Mouse (Mus musculus) thymus, postnatal 4 days (tissue): ENCODE measurements around the gene Appl2.
A peak's percentile ranks its signal among the peaks of the same experiment; 100 is the strongest.

ENCODE experiments used
- DNase-seq: peaks from one replicate; pipeline ENCODE4 v3.0.0; 2021

The Appl2 gene

DNA sequence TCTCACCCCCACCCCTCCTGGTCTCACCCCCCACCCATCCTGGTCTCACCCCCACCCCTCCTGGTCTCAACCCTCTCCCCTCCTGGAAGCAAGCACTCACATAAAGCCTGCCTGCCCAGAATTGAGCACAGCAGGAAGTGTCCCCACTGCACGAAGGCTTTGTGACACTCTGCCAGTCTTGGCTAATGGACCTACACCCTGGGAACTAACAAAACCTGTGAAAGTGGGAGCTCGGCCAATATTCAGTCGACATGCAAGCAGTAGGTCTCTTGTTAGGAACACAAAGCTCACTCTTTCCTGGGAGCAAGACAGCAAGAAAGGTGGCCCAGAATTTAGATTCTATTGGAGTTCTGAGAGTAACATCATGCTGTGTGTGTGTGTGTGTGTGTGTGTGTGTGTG lies 17.6 kb downstream of the Appl2 start:
- DNase-seq: no peak

DNA sequence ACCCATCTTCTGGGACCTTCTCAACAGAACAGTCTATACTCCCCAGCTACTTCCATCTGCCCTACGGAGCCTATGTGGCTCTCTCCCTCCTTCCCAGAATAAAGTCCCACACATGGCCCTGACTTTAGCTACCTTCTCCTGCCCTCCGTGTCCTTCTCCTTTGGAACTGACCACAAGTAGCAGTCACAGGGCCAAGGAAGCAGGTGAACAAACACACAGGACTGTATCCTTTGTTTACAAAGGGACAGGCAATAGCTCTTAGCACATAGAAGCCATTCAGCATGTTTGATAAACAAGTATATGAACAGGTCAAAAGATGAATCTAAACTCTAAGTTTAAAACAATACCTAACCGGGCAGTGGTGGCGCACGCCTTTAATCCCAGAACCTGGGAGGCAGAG lies 18.7 kb downstream of the Appl2 start:
- no peak for DNase-seq

DNA sequence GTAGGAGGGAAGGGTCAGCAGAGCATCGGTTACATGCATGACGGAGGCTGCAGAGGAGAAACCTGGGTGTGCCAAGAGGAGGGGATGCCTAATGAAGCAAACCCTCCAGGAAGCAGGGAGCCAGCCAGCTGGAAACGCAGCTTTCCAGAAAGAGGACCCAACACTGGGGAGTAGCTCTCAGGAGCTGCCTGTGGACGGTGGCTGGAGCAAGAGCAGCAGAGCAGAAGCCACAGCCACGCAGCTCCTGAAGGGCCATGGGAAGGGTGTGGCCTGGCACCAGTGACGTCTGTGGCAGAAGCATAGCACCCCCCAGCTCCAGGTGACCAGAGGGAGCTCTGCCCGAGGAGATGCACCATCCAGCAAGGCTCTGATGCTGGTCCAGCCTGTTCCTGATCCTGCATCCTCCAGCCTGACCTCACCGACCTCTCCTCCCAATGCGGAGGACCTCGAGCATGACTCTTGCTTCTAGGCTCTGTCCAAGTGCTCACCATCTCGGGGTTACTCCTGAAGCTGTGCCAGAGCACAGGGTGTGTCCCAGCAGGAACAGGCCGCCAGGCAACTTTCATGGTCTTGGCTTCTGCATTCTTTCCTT lies 19.3 kb downstream of the Appl2 start:
- DNase-seq: no peak

DNA sequence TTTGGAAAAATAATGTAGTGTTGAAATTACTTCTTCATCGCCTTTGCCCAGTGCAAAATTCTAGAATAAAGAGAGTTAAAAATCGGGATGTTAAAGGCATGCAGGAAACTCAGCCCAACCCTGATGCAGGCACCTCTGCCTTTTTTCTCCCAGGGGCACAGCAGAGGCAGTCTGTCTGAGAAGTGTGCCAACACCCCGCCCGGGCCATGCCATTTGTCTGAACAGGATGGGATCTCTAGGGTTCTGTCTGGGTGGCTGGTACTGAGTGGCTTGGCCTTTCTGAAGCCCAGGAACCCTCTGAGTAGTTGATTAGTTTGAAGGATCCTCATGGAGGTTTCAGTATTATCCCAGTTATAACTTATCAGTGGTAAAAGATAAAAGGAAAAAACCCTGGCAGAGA lies 20.3 kb downstream of the Appl2 start:
- DNase-seq: no peak

DNA sequence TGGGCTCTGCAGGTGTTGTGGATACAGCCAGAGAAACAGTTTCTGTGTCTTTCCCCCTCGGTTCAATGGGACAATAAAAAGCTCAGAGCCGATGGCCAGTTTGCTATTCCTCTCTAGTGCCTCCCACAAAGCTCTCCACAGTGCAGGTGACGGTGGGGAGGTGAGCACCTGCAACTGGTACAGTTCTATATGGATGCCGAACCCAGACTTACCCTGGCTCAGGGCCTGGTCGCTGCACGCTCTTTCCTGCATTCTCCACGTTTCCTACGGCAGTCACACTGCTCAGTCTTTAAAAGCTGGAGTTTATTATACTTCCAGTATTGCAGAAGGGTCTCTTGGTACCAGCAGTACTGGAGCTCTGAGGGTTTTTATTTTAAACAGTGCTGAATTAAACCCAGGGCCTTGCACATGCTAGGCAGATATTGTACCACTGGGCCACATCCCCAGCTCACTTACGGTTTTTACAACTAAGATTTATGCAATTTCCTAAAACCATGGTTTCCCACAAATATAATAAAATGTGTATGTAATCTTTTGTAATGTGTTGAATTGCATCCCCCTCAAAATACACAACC lies 21.3 kb downstream of the Appl2 start:
- DNase-seq: no peak

DNA sequence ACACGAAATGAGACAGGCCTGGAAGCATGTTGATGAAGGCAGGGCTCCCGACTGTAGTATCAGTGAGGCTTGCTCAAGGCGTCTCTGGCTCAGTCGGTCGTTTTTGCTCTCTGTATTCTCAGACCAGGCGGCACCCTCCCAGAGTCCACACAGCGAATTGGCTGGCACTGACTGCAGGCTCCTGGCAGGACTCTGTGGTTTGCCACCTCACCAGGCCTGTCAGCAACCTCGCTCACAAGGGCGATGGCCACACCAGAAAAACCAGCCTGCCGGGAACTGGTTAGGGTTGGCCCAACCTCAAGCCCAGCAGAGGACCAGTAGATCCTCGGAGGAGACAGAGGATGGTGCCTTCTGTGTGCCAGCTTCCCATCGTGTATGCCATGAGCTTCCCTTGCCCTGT lies 23.7 kb downstream of the Appl2 start:
- no peak for DNase-seq

DNA sequence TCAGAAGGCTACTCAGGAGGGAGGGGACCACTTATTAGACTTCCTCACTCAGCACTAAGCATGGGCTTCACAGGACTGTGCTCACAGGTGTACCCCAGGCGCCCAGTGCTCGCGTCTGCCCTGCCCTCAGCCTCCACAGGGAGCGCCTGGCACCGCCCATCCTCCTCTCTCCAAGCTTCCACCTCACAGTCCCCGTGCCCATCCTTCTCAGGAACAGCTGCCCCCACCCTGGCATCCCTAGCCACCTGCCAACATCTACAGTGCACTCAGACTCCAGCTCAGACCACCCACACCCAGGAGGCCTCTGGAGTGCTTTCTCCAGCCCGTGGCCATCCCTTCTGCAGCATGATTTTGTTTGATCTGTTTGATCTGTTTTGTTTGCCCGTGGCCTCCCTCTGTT lies 24.5 kb downstream of the Appl2 start:
- DNase-seq: no peak

DNA sequence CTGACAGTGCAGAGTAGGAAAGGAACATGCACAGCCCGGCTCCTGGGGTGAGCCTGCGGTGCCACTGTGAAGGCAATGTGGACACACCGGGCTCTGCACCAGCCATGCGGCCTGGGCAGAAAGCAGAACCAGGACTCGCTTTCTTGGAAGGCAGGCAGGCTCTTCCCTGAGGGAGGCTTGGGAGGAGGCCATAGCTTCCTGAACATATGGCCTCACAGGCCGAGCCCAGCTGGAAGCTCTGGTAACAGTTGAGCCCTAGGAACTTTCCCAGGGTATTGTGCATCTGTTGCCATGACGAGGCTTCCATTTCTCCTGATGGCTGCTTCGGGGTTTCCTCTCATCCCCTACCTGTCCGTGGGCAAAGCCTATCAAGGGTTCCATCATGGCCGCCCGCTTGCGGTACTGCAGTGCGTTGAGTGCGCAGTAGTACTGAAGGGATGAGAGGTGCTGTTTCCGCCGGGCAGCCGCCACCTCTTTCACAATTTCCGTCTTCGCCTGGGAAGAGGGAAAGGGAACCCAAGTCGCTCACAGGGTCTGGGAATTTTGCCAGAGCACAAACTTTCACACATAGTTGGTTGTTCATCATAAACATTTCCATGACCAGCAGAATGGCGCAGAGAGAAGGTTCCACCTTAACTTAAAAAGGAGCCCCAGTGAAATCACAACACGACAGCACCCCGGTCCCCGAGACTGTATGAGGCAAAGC lies 28.0 kb downstream of the Appl2 start:
- no peak for DNase-seq

DNA sequence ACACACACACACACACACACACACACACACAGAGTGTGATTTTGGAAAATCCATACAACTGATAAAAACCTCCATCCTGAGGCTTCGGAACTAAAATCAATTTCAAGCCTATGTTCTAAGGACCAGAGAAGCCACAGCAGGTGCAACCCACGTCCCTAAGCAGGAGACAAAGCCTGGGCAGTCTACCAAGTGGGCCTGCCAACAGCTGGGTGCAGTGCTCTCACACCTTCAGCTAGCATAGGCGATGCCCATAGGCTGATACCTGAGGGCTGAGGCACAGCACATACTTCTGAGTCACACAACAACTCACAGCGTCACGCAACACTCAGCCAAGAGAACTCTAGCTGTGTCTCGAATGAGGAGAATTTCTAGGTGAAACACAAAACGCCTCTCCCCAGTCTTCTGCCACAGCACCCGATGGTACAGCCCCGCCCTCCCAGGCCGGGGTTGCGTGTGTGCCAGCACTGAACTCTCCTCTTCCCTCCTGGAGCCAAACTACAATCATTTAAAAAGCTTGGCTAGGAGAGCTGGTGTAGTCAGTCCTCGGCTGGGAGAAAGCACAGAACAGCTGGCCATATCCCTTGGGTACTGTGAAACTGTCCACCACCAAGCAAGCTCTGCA lies 29.6 kb downstream of the Appl2 start:
- DNase-seq: no peak

DNA sequence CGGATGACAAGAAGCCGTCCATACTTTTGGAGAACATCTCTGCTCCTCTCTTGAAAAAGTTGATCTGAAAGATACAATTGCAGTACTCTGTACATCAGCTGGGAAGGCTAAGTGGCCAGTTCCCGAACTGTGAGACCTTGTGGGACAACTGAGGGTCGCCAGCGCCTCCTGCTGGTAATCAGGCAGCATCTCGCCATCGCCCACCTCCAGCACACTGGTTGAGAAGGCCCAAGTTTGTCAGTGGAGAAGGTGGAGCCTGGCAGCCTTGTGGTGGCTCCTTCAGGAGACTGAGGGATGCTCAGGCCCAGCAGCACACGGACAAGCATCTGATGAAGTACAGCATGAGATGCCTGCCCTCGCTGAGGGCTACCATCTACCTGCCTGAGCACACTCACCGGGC lies 31.2 kb downstream of the Appl2 start:
- DNase-seq: peak; percentile 72

DNA sequence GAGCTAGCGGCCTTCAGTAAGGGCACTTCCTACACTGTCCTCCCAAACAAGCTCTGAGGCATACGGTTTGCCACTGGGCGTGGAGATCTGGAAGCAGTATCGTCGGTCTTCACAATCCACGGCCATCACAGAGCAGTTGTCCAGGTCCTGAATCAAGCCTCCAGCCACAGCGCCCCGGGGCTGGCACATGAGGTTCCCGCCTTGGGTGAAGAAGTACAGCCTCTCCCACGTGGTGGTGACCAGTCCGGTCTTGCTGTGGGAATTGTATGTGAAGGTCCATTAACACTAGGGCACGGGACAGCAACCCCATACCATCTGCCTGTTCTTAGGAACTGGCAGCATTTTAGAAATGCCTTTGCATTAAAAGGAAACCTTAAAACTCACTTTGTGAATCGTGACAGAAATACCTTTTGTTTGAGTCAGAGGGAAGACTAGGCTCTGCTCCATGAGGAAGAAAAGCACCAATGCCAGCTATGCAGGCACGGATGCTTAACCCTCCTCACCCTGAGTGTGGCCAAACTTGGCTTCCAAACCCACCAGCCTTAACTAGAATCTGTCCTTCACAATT lies 35.8 kb downstream of the Appl2 start:
- DNase-seq: no peak

DNA sequence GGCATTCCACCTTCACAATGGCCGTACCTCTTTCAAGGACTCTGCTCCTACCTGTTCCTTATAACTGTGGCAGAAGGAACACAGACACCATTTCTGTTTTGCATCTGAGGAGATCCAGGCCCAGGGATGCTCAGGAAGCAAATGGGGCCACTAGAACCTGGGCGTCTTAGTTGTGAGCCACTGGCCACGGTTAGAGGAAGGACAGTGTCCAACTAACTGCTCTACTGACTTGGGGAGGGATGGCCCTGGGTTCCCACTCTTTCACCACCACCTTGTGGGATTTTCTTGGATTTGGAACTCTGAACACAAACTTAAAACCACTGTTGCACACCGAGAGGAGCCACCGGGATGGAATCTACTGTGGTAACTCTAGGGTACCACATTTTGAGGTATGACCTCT lies 36.7 kb downstream of the Appl2 start:
- no peak for DNase-seq

DNA sequence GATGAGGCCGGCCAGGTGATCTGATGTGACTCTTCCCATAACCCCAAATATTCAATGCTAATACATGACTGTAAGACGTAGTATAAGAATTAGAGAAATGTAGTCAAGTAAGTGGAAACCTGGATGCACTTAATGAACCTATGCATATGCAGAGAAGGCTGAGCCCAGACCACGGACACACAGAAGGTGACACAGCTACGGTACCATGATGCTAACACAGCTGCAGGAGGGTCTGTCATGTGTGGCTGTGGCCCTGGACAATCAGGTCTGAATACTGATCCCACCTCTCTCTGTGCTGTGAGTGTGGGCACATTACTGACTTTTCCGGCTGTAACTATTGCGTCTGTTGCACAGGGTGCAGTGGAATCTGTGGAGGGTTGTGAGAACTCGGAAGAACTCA lies 38.0 kb downstream of the Appl2 start:
- DNase-seq: no peak

DNA sequence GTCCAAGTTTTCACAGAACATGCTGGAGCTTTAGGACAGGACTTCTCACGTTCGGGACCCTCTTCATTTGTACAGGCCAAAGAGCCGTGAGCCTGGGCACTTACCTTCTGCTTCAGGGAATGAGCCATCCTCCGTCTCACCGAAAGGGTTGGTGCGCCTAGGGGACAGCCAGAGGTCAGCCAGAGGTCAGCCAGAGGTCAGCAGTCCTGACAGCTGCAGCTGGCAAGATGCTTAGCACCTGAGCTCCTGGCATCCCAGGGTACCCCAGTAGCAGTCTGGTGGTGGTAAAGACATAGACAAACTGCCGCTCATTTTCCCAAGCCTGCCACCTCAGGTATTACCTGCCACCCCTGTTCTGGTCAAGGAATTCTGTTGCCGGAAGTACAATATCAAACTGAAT lies 39.9 kb downstream of the Appl2 start:
- DNase-seq: peak; percentile 5

DNA sequence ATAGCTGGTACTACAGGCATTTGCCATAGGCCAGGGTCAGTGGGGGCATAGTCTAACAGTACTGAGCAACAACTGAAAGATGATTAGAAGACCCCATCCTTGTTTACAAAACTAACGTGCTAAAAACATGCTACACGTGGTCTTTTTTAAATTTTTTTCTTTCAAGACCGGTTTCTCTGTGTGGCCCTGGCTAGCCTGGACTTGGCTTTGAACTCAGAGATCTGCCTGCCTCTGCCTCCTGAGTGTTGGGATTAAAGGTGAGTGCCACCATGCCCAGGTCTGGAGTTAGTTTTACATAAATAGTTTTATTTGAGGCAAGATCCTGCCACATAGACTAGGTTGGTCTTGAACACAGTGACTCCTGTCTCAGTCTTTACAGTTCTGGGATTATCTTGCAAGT lies 41.4 kb downstream of the Appl2 start:
- no peak for DNase-seq

DNA sequence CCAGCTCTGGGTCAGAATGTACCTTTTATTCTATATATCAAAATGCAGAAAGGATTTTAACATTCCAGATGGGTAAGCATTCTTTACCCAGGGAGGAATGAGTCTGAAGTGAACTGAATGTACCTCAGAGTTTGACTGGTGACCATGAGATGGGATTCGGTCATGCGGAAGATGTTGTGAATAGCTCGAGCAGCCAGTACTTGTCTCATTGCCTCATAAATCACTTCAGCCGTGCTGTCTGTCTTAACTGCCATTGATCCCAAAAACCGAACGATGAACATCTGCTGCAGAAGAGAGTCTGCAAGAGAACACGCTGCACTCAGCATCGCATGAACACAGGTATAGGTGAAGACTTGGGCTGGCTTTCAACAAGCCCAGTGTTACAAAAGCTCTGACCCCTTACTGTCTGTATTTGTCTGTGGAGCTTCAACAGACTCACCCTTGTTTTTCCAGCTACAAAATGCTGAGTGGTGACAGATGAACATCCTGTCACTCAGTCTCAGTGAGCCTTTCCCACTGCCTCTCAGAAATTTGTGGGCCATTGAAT lies 42.8 kb downstream of the Appl2 start:
- no peak for DNase-seq

DNA sequence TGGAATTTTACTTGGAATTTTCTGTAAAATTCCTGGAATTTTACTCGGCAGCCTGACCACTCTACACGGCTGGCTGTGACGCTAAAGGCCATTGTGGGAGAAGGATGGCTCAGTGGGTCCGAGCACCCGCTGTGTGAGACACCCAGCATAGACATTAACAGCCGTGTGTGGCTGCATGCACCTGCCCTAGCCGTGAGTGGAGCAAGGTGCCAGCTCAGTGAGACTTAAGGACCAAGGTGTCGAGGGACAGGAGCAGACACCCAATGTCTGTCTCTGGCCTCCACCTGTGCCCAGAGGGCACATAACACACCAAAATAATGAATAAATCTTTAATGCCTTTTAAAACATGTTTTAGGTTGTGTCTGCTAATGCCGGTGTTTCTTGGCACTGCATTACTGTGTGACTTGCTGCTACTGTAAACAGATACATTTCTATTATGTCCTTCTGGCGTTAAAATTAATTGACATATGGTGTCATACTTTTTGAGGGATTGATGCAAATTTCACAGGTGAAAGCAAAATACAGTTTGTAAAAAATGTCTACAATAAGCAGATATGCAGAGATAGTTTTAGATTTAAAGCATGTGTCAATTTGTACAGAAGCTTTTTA lies 44.5 kb downstream of the Appl2 start:
- DNase-seq: no peak

DNA sequence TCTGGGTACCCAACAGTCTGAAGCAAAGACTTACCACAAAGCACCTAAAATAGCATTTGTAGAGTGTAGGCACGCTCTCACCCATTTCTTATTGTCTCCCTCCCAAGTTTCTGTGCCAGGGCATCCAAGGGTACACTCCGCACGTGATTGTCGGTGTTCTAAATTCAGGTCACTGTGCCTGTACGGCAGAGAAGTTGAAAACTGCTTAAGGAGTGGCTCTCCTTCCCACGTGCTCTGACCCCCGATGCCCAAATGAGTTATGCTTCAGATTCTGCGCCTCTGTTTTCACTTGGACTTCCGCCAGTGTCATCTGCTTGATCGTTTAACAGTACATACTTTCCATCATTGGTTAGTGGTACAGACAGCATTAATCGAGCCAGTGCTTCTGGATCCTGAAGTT lies 47.9 kb downstream of the Appl2 start:
- DNase-seq: no peak

DNA sequence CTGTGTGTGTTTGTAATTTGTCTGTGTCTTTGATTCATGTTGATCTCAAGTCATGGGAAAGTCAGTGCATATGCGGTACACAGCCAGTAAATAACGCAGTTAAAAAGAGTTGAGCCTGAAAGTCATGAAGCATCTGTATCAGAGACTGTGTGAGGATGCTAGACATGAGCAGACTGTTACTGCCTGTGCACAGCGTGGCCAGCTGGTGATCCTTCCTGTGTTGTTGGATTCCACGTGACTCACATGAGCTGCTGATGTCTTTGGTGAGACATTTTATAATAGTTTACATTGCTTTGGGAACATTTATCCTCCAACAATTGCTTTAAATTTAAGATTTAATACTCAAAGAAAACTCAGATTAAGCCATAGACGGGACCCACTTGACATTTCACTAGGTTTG lies 54.0 kb downstream of the Appl2 start:
- DNase-seq: no peak

DNA sequence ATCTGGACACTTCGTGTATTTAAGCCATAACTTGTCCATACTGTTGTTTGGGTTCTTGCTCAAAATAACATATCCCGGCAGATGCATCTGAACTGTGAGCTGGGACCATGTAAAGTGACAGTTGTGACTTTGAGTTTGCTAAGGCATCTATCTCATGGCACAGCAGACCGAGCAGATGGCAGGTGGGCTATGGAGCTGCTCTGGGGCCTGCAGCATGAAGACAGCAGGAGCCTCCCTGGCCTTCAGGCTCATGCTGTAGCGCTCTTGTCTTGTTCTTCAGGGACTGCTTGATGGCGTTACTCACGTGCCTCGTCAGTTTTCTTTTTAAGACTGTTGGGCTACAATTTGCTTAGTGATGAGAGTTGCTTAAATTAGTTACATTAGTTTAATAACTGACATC lies 55.9 kb downstream of the Appl2 start:
- no peak for DNase-seq

DNA sequence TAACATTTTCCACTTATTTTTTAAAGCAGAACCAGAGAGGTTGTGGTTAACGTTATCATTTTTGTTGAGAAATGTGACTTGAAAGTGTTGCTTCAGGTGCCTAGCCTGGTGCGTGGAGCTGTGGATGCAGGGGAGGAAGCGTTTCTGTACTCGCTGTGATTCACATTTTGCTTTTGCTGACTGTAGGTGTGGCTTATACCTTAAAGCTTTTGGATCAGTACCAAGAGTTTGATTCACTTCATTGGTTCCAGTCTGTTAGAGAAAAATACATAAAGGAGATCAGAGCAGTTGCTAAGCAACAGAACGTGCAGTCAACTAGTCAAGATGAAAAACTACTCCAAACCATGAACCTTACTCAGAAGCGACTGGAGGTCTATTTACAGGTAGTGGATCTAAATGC lies 57.7 kb downstream of the Appl2 start:
- no peak for DNase-seq

DNA sequence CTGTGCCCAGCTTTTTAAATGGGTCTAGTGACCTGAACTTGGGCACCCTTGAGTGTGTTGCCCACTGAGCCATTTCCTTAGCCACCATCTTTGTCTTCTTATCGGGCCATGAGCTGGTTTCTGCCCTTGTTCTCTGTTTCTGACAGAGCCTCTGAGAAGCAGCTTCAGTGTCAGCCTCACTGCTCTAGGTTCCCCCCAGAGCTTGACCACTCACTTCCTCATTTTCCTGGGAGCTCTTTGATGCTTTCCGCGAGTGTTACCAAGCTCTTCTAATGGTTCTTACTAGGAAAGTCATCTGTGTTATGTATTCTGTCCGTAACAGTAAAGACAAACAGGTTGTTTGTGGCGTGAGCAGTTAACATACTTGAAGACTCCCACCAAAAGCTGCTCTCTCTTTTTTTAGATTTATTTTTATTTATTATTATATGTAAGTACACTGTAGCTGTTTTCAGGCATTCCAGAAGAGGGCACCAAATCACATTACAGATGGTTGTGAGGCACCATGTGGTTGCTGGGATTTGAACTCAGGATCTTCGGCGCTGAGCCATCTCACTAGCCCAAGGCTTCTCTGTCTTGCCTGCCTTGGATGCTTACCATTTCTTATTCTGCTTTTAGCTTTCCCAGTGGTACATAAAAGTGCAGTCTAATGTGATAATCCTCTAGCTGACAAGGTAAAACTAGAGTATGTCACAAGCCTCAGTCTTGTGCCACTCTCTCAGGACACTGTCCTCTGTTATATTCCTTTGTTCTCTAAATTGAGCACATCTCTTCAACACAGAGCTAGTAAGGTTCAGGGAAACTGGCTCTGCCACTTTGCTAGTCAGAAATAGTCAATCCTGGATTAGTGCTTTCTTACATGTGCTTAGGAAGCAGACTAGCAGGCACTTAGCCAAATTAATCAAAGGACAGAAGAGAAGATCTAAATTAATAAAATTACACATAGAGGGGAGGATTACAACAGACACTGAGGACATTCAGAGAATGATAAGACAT lies 82.8 kb downstream of the Appl2 start:
- no peak for DNase-seq
